Mouse (Mus musculus): ENCODE measurements around the gene Tcl1b5.
"Not testable (repeated sequence)": the region's sequence is repeated elsewhere in the genome, so short reads cannot be mapped to it uniquely, and the experiment has no call there.

Tcl1b5 gene

GRCm38 (mm10) chr12:105176044-105176443 lies at the start of gene Tcl1b5:
Gene Tcl1b5, plus strand, starts transcription at chr12:105176344.
- not testable (repeated sequence) for DNase-seq (ENCODE audit: extremely low read depth, low read depth)

GRCm38 (mm10) chr12:105126516-105126915 lies 49.6 kb upstream of the Tcl1b5 start:
- no peak for DNase-seq (ENCODE audit: extremely low read depth, low read depth)

GRCm38 (mm10) chr12:105127607-105128006 lies 48.5 kb upstream of the Tcl1b5 start:
- DNase-seq (ENCODE audit: extremely low read depth, low read depth), result no peak

- DNase-seq (ENCODE audit: extremely low read depth, low read depth), result not testable (repeated sequence)
Measured at GRCm38 (mm10) chr12:105129494-105130205, 46.5 kb upstream of the Tcl1b5 start.

- not testable (repeated sequence) for DNase-seq (ENCODE audit: extremely low read depth, low read depth)
Measured at GRCm38 (mm10) chr12:105134167-105134566, 42.0 kb upstream of the Tcl1b5 start.

GRCm38 (mm10) chr12:105134826-105135225 lies 41.3 kb upstream of the Tcl1b5 start:
- DNase-seq (ENCODE audit: extremely low read depth, low read depth), result not testable (repeated sequence)

- DNase-seq (ENCODE audit: extremely low read depth, low read depth), result not testable (repeated sequence)
Measured at GRCm38 (mm10) chr12:105137729-105138128, 38.4 kb upstream of the Tcl1b5 start.

GRCm38 (mm10) chr12:105143096-105143495 lies 33.0 kb upstream of the Tcl1b5 start:
- no peak for DNase-seq (ENCODE audit: extremely low read depth, low read depth)

GRCm38 (mm10) chr12:105144928-105145327 lies 31.2 kb upstream of the Tcl1b5 start:
- not testable (repeated sequence) for DNase-seq (ENCODE audit: extremely low read depth, low read depth)

- no peak for DNase-seq (ENCODE audit: extremely low read depth, low read depth)
Measured at GRCm38 (mm10) chr12:105145714-105146113, 30.4 kb upstream of the Tcl1b5 start, which contains the start of gene Tcl1b2. Gene Tcl1b2, plus strand, starts transcription at chr12:105146014.

- DNase-seq (ENCODE audit: extremely low read depth, low read depth), result not testable (repeated sequence)
Measured at GRCm38 (mm10) chr12:105155286-105155685, 20.9 kb upstream of the Tcl1b5 start.

- no peak for DNase-seq (ENCODE audit: extremely low read depth, low read depth)
Measured at GRCm38 (mm10) chr12:105158842-105159241, 17.3 kb upstream of the Tcl1b5 start.

- no peak for DNase-seq (ENCODE audit: extremely low read depth, low read depth)
Measured at GRCm38 (mm10) chr12:105159390-105159789, 16.8 kb upstream of the Tcl1b5 start, which contains the start of gene Tcl1b1. Gene Tcl1b1, plus strand, starts transcription at chr12:105159690.

GRCm38 (mm10) chr12:105166734-105167133 lies 9.4 kb upstream of the Tcl1b5 start:
- DNase-seq (ENCODE audit: extremely low read depth, low read depth), result no peak

GRCm38 (mm10) chr12:105173366-105173765 lies 2.8 kb upstream of the Tcl1b5 start:
- no peak for DNase-seq (ENCODE audit: extremely low read depth, low read depth)

- DNase-seq (ENCODE audit: extremely low read depth, low read depth), result not testable (repeated sequence)
Measured at GRCm38 (mm10) chr12:105174318-105174717, 1.8 kb upstream of the Tcl1b5 start.

- DNase-seq (ENCODE audit: extremely low read depth, low read depth), result not testable (repeated sequence)
Measured at GRCm38 (mm10) chr12:105181040-105181644, 5.0 kb downstream of the Tcl1b5 start.

GRCm38 (mm10) chr12:105188980-105189379 lies 12.8 kb downstream of the Tcl1b5 start:
- not testable (repeated sequence) for DNase-seq (ENCODE audit: extremely low read depth, low read depth)

GRCm38 (mm10) chr12:105190743-105191142 lies 14.6 kb downstream of the Tcl1b5 start, which contains the start of gene Tcl1b3:
Gene Tcl1b3, plus strand, starts transcription at chr12:105191043.
- DNase-seq (ENCODE audit: extremely low read depth, low read depth), result not testable (repeated sequence)

- not testable (repeated sequence) for DNase-seq (ENCODE audit: extremely low read depth, low read depth)
Measured at GRCm38 (mm10) chr12:105199684-105200497, 23.7 kb downstream of the Tcl1b5 start.

GRCm38 (mm10) chr12:105201657-105202056 lies 25.5 kb downstream of the Tcl1b5 start, which contains the start of gene Tcl1b4:
Gene Tcl1b4, plus strand, starts transcription at chr12:105201957.
- not testable (repeated sequence) for DNase-seq (ENCODE audit: extremely low read depth, low read depth)
